Mouse (Mus musculus) stomach, postnatal 0 days (tissue): Measurements from ENCODE around the gene Serpina3g. TPM values are rescaled to one million over a fixed set of nuclear protein-coding genes. Genes with fewer than 3 reads are reported as not detected.

Experiments
- ATAC-seq: fragments of 200-750 bp; cut with Nextera tagmentation; 2 replicates; pipeline ENCODE4 v1.8.0; 2017; ENCODE audit not compliant: low FRiP score, low TSS enrichment
- DNase-seq: peaks from one replicate; pipeline ENCODE4 v3.0.0-alpha.2; 2016; ENCODE audit warnings: low spot score
- H3K27ac ChIP-seq: fragments of 300-500 bp; sonication (generic); replicated peaks from 2 replicates; pipeline ENCODE4 v1.5.1; 2014; ENCODE audit warnings: mild to moderate bottlenecking, control low read depth
- H3K27me3 ChIP-seq: fragments of 300-500 bp; sonication (generic); 2 replicates; pipeline ENCODE4 v1.6.1; 2014; ENCODE audit warnings: low read length; ENCODE audit not compliant: control insufficient read depth, insufficient read depth
- H3K36me3 ChIP-seq: fragments of 300-500 bp; sonication (generic); 2 replicates; pipeline ENCODE4 v1.6.1; 2014; ENCODE audit warnings: low read length, mixed read lengths; ENCODE audit not compliant: control insufficient read depth, insufficient read depth
- H3K4me1 ChIP-seq: fragments of 300-500 bp; sonication (generic); replicated peaks from 2 replicates; pipeline ENCODE4 v1.6.1; 2014; ENCODE audit warnings: antibody characterized with exemption; ENCODE audit not compliant: control insufficient read depth, insufficient read depth
- H3K4me2 ChIP-seq: fragments of 300-500 bp; sonication (generic); replicated peaks from 2 replicates; pipeline ENCODE4 v1.6.1; 2014; ENCODE audit warnings: low read depth, mild to moderate bottlenecking, control low read depth, moderate library complexity
- H3K4me3 ChIP-seq: fragments of 300-500 bp; sonication (generic); 2 replicates; pipeline ENCODE4 v1.5.1; 2014; ENCODE audit warnings: low read depth, low read length, control low read depth
- H3K9ac ChIP-seq: fragments of 300-500 bp; sonication (generic); 2 replicates; pipeline ENCODE4 v1.6.1; 2014; ENCODE audit warnings: mild to moderate bottlenecking, low read length, control low read depth, mixed read lengths
- H3K9me3 ChIP-seq: fragments of 300-500 bp; sonication (generic); 2 replicates; pipeline ENCODE4 v1.6.1; 2016; ENCODE audit warnings: low read length; ENCODE audit not compliant: control insufficient read depth
- CTCF ChIP-seq: IDR thresholded peaks from 2 replicates; pipeline ENCODE4 v1.5.1; 2016; ENCODE audit warnings: antibody characterized with exemption, low read depth, mild to moderate bottlenecking, moderate library complexity
- EP300 ChIP-seq: optimal IDR thresholded peaks from 2 replicates; pipeline ENCODE3; 2016; ENCODE audit warnings: antibody characterized with exemption
- WGBS: fragments of 180-500 bp; shearing (Covaris S2); extraction: QIAGEN DNeasy Blood & Tissue Kit; methylation state at CpG from one replicate; pipeline ENCODE4 v1.1.7; 2014; 5-methylcytosine and 5-hydroxymethylcytosine counted together
- polyA plus RNA-seq: library from polyadenylated mRNA; unstranded; fragments of >200 nt; fragmentation: Nextera tagmentation; extraction: Ambion mirVana; gene quantifications from 2 replicates; pipeline ENCODE4 v1.2.1, GENCODE M21; 2015

Serpina3g gene
- polyA plus RNA-seq, 1 experiment from 2014 or later: 5.8 TPM

- WGBS: 42% methylated on average over 3 of the region's 4 CpGs
- no peaks in the 10 kb centered on the region for H3K4me1 ChIP-seq
- ATAC-seq (no peak), DNase-seq (no peak)
- H3K4me3 ChIP-seq: no peak overlapping the region
- H3K9ac ChIP-seq: no peak overlapping the region
- H3K36me3 ChIP-seq: no peaks in the 10 kb centered on the region
- no peak overlapping the region for H3K4me2 ChIP-seq
- TF ChIP-seq CTCF (no peak), EP300 (no peak)
- H3K9me3 ChIP-seq: no peaks in the 10 kb centered on the region
- H3K27ac ChIP-seq: no peak overlapping the region
- H3K27me3 ChIP-seq: no peaks in the 10 kb centered on the region
These were observed 53.8 kb downstream of the Serpina3g start for GRCm38 (mm10) chr12:104289872-104290271.

Other genes with a start within 250 kb of the Serpina3g start
- 0.32 and 0.67 TPM in 2 replicates for gene Serpina11, start 246.3 kb upstream of the Serpina3g start, polyA plus RNA-seq
- gene Serpina9, start 222.5 kb upstream of the Serpina3g start, polyA plus RNA-seq: 14.9 and 15.4 TPM in 2 replicates
- gene Serpina12, start 191.8 kb upstream of the Serpina3g start, polyA plus RNA-seq: 2.5 TPM in 2 replicates
- 0.07 and 0.10 TPM in 2 replicates for gene Serpina5, start 135.1 kb upstream of the Serpina3g start, polyA plus RNA-seq
- gene Serpina3a, start 123.5 kb upstream of the Serpina3g start, polyA plus RNA-seq: not detected in 2 replicates
- 0.05 TPM in 1 of 2 replicates, not detected in the other for gene Serpina3b, start 108.2 kb upstream of the Serpina3g start, polyA plus RNA-seq
- 0.04 TPM in 1 of 2 replicates, not detected in the other for gene Serpina3c, start 82.4 kb upstream of the Serpina3g start, polyA plus RNA-seq
- 0.10 and 0.17 TPM in 2 replicates for gene Serpina3f, start 21.7 kb upstream of the Serpina3g start, polyA plus RNA-seq
- 0.62 and 0.99 TPM in 2 replicates for gene Serpina3i, start 26.9 kb downstream of the Serpina3g start, polyA plus RNA-seq
- 0.13 and 0.15 TPM in 2 replicates for gene Serpina3j, start 78.3 kb downstream of the Serpina3g start, polyA plus RNA-seq
- 0.15 and 0.24 TPM in 2 replicates for gene Serpina3k, start 102.2 kb downstream of the Serpina3g start, polyA plus RNA-seq
- gene Serpina3m, start 102.2 kb downstream of the Serpina3g start, polyA plus RNA-seq: 0.30 TPM in 1 of 2 replicates, not detected in the other
- gene Serpina3n, start 170.5 kb downstream of the Serpina3g start, polyA plus RNA-seq: 0.53 and 1.6 TPM in 2 replicates
- 0.38 and 0.46 TPM in 2 replicates for gene Gsc, start 237.1 kb downstream of the Serpina3g start, polyA plus RNA-seq